Mouse (Mus musculus): ENCODE measurements around the gene Il20ra. TPM values are rescaled to one million over a fixed set of nuclear protein-coding genes. Genes with fewer than 3 reads are reported as not detected.

Gene Il20ra
- not detected in 2 replicates for total RNA-seq (2014; rRNA removed; ENCODE audit: low replicate concordance)
- not detected in 2 replicates for polyA plus RNA-seq (2015; fragmentation: Nextera tagmentation; extraction: Ambion mirVana)

GRCm38 (mm10) chr10:19712421-19712836 is at the start of gene Il20ra:
TSS of gene Il20ra (plus strand) at chr10:19712570.
- H3K9ac ChIP-seq (replicated peaks; ENCODE audit: low read depth, low read length) = peak within 1 kb of the TSS; percentile 29
- H3K36me3 ChIP-seq (replicated peaks; ENCODE audit: control insufficient read depth, insufficient read depth, low read length) = no peaks in the 10 kb centered on the region
- TF ChIP-seq EP300 (IDR thresholded peaks at IDR 0.05; ENCODE audit: low read depth) (no peak), CTCF (IDR thresholded peaks at IDR 0.05; ENCODE audit: low read depth) (peak; percentile 59)
- ATAC-seq (ENCODE audit: insufficient read depth, low read depth) = peak; percentile 36; the same call in 1 of the 2 replicates
- WGBS = under 1% methylated on average over 29 of the region's 29 CpGs
- H3K27ac ChIP-seq (ENCODE audit: low read depth) = no peak within 1 kb of the TSS
- H3K4me1 ChIP-seq (ENCODE audit: control insufficient read depth, insufficient read depth) = peaks cover 10% of the 10 kb centered on the region; the same call in 1 of the 2 replicates
- peak within 1 kb of the TSS; percentile 89 for H3K4me2 ChIP-seq (ENCODE audit: low read depth, low read length)
- H3K4me3 ChIP-seq (ENCODE audit: low read depth, low read length) = peak within 1 kb of the TSS; percentile 50
- H3K27me3 ChIP-seq (ENCODE audit: control insufficient read depth, insufficient read depth, low read length) = peaks cover 15% of the 10 kb centered on the region
- H3K9me3 ChIP-seq (replicated peaks; ENCODE audit: control insufficient read depth, low read length) = no peaks in the 10 kb centered on the region
- no peak for DNase-seq (ENCODE audit: low spot score)

- H3K9ac ChIP-seq (replicated peaks; ENCODE audit: low read depth, low read length) = no peak overlapping the region
- WGBS = 81% methylated on average over 5 of the region's 5 CpGs
- H3K36me3 ChIP-seq (replicated peaks; ENCODE audit: control insufficient read depth, insufficient read depth, low read length) = no peaks in the 10 kb centered on the region
- H3K27me3 ChIP-seq (ENCODE audit: control insufficient read depth, insufficient read depth, low read length) = no peaks in the 10 kb centered on the region
- no peak for DNase-seq (ENCODE audit: low spot score)
- TF ChIP-seq EP300 (IDR thresholded peaks at IDR 0.05; ENCODE audit: low read depth) (no peak), CTCF (IDR thresholded peaks at IDR 0.05; ENCODE audit: low read depth) (no peak)
- H3K9me3 ChIP-seq (replicated peaks; ENCODE audit: control insufficient read depth, low read length) = no peaks in the 10 kb centered on the region
- no peak overlapping the region for H3K27ac ChIP-seq (ENCODE audit: low read depth)
- H3K4me1 ChIP-seq (ENCODE audit: control insufficient read depth, insufficient read depth) = no peaks in the 10 kb centered on the region
- H3K4me3 ChIP-seq (ENCODE audit: low read depth, low read length) = no peak overlapping the region
- H3K4me2 ChIP-seq (ENCODE audit: low read depth, low read length) = no peak overlapping the region
- no peak for ATAC-seq (ENCODE audit: insufficient read depth, low read depth)
Observed at GRCm38 (mm10) chr10:19668973-19669372, 43.4 kb upstream of the Il20ra start.

- H3K4me3 ChIP-seq (ENCODE audit: low read depth, low read length) = no peak overlapping the region
- H3K27ac ChIP-seq (ENCODE audit: low read depth) = no peak overlapping the region
- H3K9ac ChIP-seq (replicated peaks; ENCODE audit: low read depth, low read length) = no peak overlapping the region
- H3K4me2 ChIP-seq (ENCODE audit: low read depth, low read length) = no peak overlapping the region
- no peaks in the 10 kb centered on the region for H3K36me3 ChIP-seq (replicated peaks; ENCODE audit: control insufficient read depth, insufficient read depth, low read length)
- DNase-seq (ENCODE audit: low spot score) = no peak
- no peaks in the 10 kb centered on the region for H3K27me3 ChIP-seq (ENCODE audit: control insufficient read depth, insufficient read depth, low read length)
- no peak for ATAC-seq (ENCODE audit: insufficient read depth, low read depth)
- H3K9me3 ChIP-seq (replicated peaks; ENCODE audit: control insufficient read depth, low read length) = no peaks in the 10 kb centered on the region
- H3K4me1 ChIP-seq (ENCODE audit: control insufficient read depth, insufficient read depth) = no peaks in the 10 kb centered on the region
- TF ChIP-seq EP300 (IDR thresholded peaks at IDR 0.05; ENCODE audit: low read depth) (no peak), CTCF (IDR thresholded peaks at IDR 0.05; ENCODE audit: low read depth) (no peak)
Observed at GRCm38 (mm10) chr10:19672015-19672414, 40.4 kb upstream of the Il20ra start.

GRCm38 (mm10) chr10:19673146-19673545 is 39.2 kb upstream of the Il20ra start:
- H3K4me3 ChIP-seq (ENCODE audit: low read depth, low read length) = no peak overlapping the region
- H3K27me3 ChIP-seq (ENCODE audit: control insufficient read depth, insufficient read depth, low read length) = no peaks in the 10 kb centered on the region
- H3K9me3 ChIP-seq (replicated peaks; ENCODE audit: control insufficient read depth, low read length) = no peaks in the 10 kb centered on the region
- DNase-seq (ENCODE audit: low spot score) = no peak
- no peaks in the 10 kb centered on the region for H3K36me3 ChIP-seq (replicated peaks; ENCODE audit: control insufficient read depth, insufficient read depth, low read length)
- no peak for TF ChIP-seq EP300 (IDR thresholded peaks at IDR 0.05; ENCODE audit: low read depth)
- TF ChIP-seq CTCF (IDR thresholded peaks at IDR 0.05; ENCODE audit: low read depth) = no peak; the same call in 1 of the 2 replicates
- H3K9ac ChIP-seq (replicated peaks; ENCODE audit: low read depth, low read length) = no peak overlapping the region
- ATAC-seq (ENCODE audit: insufficient read depth, low read depth) = no peak
- WGBS = 74% methylated on average over 1 of the region's 1 CpGs
- H3K27ac ChIP-seq (ENCODE audit: low read depth) = no peak overlapping the region
- H3K4me1 ChIP-seq (ENCODE audit: control insufficient read depth, insufficient read depth) = no peaks in the 10 kb centered on the region
- H3K4me2 ChIP-seq (ENCODE audit: low read depth, low read length) = no peak overlapping the region

- no peaks in the 10 kb centered on the region for H3K4me1 ChIP-seq (ENCODE audit: control insufficient read depth, insufficient read depth)
- no peaks in the 10 kb centered on the region for H3K9me3 ChIP-seq (replicated peaks; ENCODE audit: control insufficient read depth, low read length)
- no peak for TF ChIP-seq EP300 (IDR thresholded peaks at IDR 0.05; ENCODE audit: low read depth)
- TF ChIP-seq CTCF (IDR thresholded peaks at IDR 0.05; ENCODE audit: low read depth) = no peak
- no peak overlapping the region for H3K4me2 ChIP-seq (ENCODE audit: low read depth, low read length)
- H3K9ac ChIP-seq (replicated peaks; ENCODE audit: low read depth, low read length) = no peak overlapping the region
- ATAC-seq (ENCODE audit: insufficient read depth, low read depth) (no peak), DNase-seq (ENCODE audit: low spot score) (no peak)
- no peaks in the 10 kb centered on the region for H3K27me3 ChIP-seq (ENCODE audit: control insufficient read depth, insufficient read depth, low read length)
- H3K27ac ChIP-seq (ENCODE audit: low read depth) = no peak overlapping the region
- WGBS = 65% methylated on average over 3 of the region's 3 CpGs
- H3K36me3 ChIP-seq (replicated peaks; ENCODE audit: control insufficient read depth, insufficient read depth, low read length) = no peaks in the 10 kb centered on the region
- no peak overlapping the region for H3K4me3 ChIP-seq (ENCODE audit: low read depth, low read length)
Observed at GRCm38 (mm10) chr10:19687686-19688085, 24.7 kb upstream of the Il20ra start.

DNA sequence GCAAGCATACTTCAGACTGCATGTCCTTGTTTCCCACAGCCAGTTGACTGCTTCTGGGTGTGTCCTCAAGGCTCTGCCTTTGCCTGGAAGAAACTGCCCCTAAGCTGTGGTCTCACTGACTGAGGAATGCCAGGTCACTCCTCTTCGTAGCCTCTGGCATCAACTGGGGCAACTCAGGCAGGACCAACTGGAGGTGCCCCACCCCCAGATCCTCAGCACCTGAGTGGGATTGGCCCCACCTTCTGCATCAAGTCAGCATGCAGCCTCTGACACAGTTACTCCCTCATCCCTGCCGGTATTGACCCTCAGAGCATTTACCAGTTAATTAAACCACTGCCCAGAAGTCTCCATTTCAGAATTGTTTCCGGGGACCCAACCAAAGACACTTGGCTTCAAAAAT is 21.1 kb upstream of the Il20ra start:
- H3K27me3 ChIP-seq (ENCODE audit: control insufficient read depth, insufficient read depth, low read length) = no peaks in the 10 kb centered on the region
- H3K4me2 ChIP-seq (ENCODE audit: low read depth, low read length) = no peak overlapping the region
- H3K4me1 ChIP-seq (ENCODE audit: control insufficient read depth, insufficient read depth) = no peaks in the 10 kb centered on the region
- H3K4me3 ChIP-seq (ENCODE audit: low read depth, low read length) = no peak overlapping the region
- H3K9ac ChIP-seq (replicated peaks; ENCODE audit: low read depth, low read length) = no peak overlapping the region
- H3K27ac ChIP-seq (ENCODE audit: low read depth) = peak overlapping the region; percentile 46; the same call in 1 of the 2 replicates
- no peaks in the 10 kb centered on the region for H3K9me3 ChIP-seq (replicated peaks; ENCODE audit: control insufficient read depth, low read length)
- no peaks in the 10 kb centered on the region for H3K36me3 ChIP-seq (replicated peaks; ENCODE audit: control insufficient read depth, insufficient read depth, low read length)
- no peak for ATAC-seq (ENCODE audit: insufficient read depth, low read depth)
- no peak for TF ChIP-seq CTCF (IDR thresholded peaks at IDR 0.05; ENCODE audit: low read depth)
- TF ChIP-seq EP300 (IDR thresholded peaks at IDR 0.05; ENCODE audit: low read depth) = no peak
- no peak for DNase-seq (ENCODE audit: low spot score)
- WGBS = 62% methylated on average over 3 of the region's 3 CpGs
